Mouse (Mus musculus) intestine, postnatal 0 days (tissue): ENCODE data around the gene Zswim1. TPM values are rescaled to one million over a fixed set of nuclear protein-coding genes. Genes with fewer than 3 reads are reported as not detected.
"Not testable (repeated sequence)": the region's sequence is repeated elsewhere in the genome, so short reads cannot be mapped to it uniquely, and the experiment has no call there.

Experiments
- ATAC-seq: fragments of 200-750 bp; cut with Nextera tagmentation; 2 replicates; pipeline ENCODE4 v1.8.0; 2017; ENCODE audit warnings: mild to moderate bottlenecking, moderate TSS enrichment, moderate library complexity
- H3K27ac ChIP-seq: fragments of 300-500 bp; sonication (generic); 2 replicates; pipeline ENCODE4 v1.5.1; 2014; ENCODE audit warnings: mild to moderate bottlenecking, low read depth, low read length, moderate library complexity
- H3K27me3 ChIP-seq: fragments of 300-500 bp; sonication (generic); replicated peaks from 2 replicates; pipeline ENCODE4 v1.6.1; 2014; ENCODE audit warnings: low read length, mixed read lengths; ENCODE audit not compliant: control insufficient read depth, insufficient read depth
- H3K36me3 ChIP-seq: fragments of 300-500 bp; sonication (generic); 2 replicates; pipeline ENCODE4 v1.6.1; 2014; ENCODE audit warnings: mild to moderate bottlenecking, moderate library complexity; ENCODE audit not compliant: control insufficient read depth, insufficient read depth
- H3K4me1 ChIP-seq: fragments of 300-500 bp; sonication (generic); replicated peaks from 2 replicates; pipeline ENCODE4 v1.6.1; 2014; ENCODE audit warnings: antibody characterized with exemption, low read length, mixed read lengths; ENCODE audit not compliant: control insufficient read depth, insufficient read depth
- H3K4me2 ChIP-seq: fragments of 300-500 bp; sonication (generic); replicated peaks from 2 replicates; pipeline ENCODE4 v1.6.1; 2014; ENCODE audit warnings: low read depth, mild to moderate bottlenecking, moderate library complexity
- H3K4me3 ChIP-seq: fragments of 300-500 bp; sonication (generic); 2 replicates; pipeline ENCODE4 v1.5.1; 2014; ENCODE audit warnings: low read depth, low read length
- H3K9ac ChIP-seq: fragments of 300-500 bp; sonication (generic); 2 replicates; pipeline ENCODE4 v1.6.1; 2014; ENCODE audit warnings: mild to moderate bottlenecking, low read depth, low read length
- H3K9me3 ChIP-seq: fragments of 300-500 bp; sonication (generic); 2 replicates; pipeline ENCODE4 v1.6.1; 2016; ENCODE audit warnings: mixed run types; ENCODE audit not compliant: control insufficient read depth
- CTCF ChIP-seq: sonication (generic); IDR thresholded peaks from 2 replicates; pipeline ENCODE4 v1.5.1; 2016; ENCODE audit warnings: low read depth, mild to moderate bottlenecking, control low read depth, antibody characterized with exemption, moderate library complexity
- WGBS: fragments of 180-500 bp; shearing (Covaris S2); extraction: QIAGEN DNeasy Blood & Tissue Kit; methylation state at CpG from one replicate; pipeline ENCODE4 v1.1.7; 2014; 5-methylcytosine and 5-hydroxymethylcytosine counted together
- polyA plus RNA-seq: library from polyadenylated mRNA; unstranded; fragments of >200 nt; fragmentation: Nextera tagmentation; extraction: Ambion mirVana; gene quantifications from 2 replicates; pipeline ENCODE4 v1.2.1, GENCODE M21; 2015

Gene Zswim1
- polyA plus RNA-seq, 1 experiment from 2014 or later, result 7.0 TPM

- Histone ChIP-seq H3K27ac (peak overlapping the region; percentile 46; the same call in 1 of the 2 replicates), H3K9ac (no peak overlapping the region), H3K4me1 (peaks cover 4% of the 10 kb centered on the region; the same call in 1 of the 2 replicates), H3K9me3 (no peaks in the 10 kb centered on the region), H3K4me2 (no peak overlapping the region), H3K4me3 (no peak overlapping the region), H3K36me3 (no peaks in the 10 kb centered on the region), H3K27me3 (peaks cover 6% of the 10 kb centered on the region)
- peak; percentile 32; the same call in 1 of the 2 replicates for ATAC-seq
- 46% methylated on average over 9 of the region's 9 CpGs for WGBS
- TF ChIP-seq CTCF, result no peak
These were observed 39.8 kb downstream of the Zswim1 start for GRCm38 (mm10) chr2:164862179-164862861.

- not testable (repeated sequence) for H3K9ac ChIP-seq, H3K36me3 ChIP-seq, H3K4me1 ChIP-seq, H3K4me3 ChIP-seq, H3K27ac ChIP-seq, H3K9me3 ChIP-seq, H3K27me3 ChIP-seq, ATAC-seq, H3K4me2 ChIP-seq
- 88% methylated on average over 8 of the region's 9 CpGs for WGBS
These were observed 40.9 kb downstream of the Zswim1 start for GRCm38 (mm10) chr2:164863411-164863810.

GRCm38 (mm10) chr2:164864593-164864992 lies 42.1 kb downstream of the Zswim1 start:
- ATAC-seq, result no peak
- no peak overlapping the region for H3K4me3 ChIP-seq
- no peaks in the 10 kb centered on the region for H3K36me3 ChIP-seq
- no peaks in the 10 kb centered on the region for H3K9me3 ChIP-seq
- no peak for TF ChIP-seq CTCF
- H3K4me2 ChIP-seq, result no peak overlapping the region
- 40% methylated on average over 4 of the region's 4 CpGs for WGBS
- no peaks in the 10 kb centered on the region for H3K27me3 ChIP-seq
- no peak overlapping the region for H3K27ac ChIP-seq
- no peak overlapping the region for H3K9ac ChIP-seq
- H3K4me1 ChIP-seq, result no peaks in the 10 kb centered on the region

GRCm38 (mm10) chr2:164866741-164867551 lies 44.5 kb downstream of the Zswim1 start:
- 44% methylated on average over 16 of the region's 16 CpGs for WGBS
- 0 out of 2 replicates have a peak, but pooled peaks have one; percentile 1 for TF ChIP-seq CTCF
- H3K4me1 ChIP-seq, result no peaks in the 10 kb centered on the region
- no peaks in the 10 kb centered on the region for H3K27me3 ChIP-seq
- no peak overlapping the region; the same call in 1 of the 2 replicates for H3K4me2 ChIP-seq
- H3K9me3 ChIP-seq, result no peaks in the 10 kb centered on the region
- H3K4me3 ChIP-seq, result no peak overlapping the region
- H3K27ac ChIP-seq, result peak overlapping the region; percentile 35
- no peak overlapping the region for H3K9ac ChIP-seq
- H3K36me3 ChIP-seq, result no peaks in the 10 kb centered on the region
- peak; percentile 14; the same call in 1 of the 2 replicates for ATAC-seq

- no peak for ATAC-seq
- Histone ChIP-seq H3K9ac (no peak overlapping the region), H3K36me3 (no peaks in the 10 kb centered on the region), H3K4me1 (peaks cover 2% of the 10 kb centered on the region; the same call in 1 of the 2 replicates), H3K9me3 (no peaks in the 10 kb centered on the region), H3K27ac (peak overlapping the region; percentile 35; the same call in 1 of the 2 replicates), H3K27me3 (no peaks in the 10 kb centered on the region), H3K4me3 (no peak overlapping the region), H3K4me2 (no peak overlapping the region)
- WGBS, result 93% methylated on average over 7 of the region's 7 CpGs
- peak; percentile 68 for TF ChIP-seq CTCF
These were observed 45.1 kb downstream of the Zswim1 start for GRCm38 (mm10) chr2:164867566-164867965.

GRCm38 (mm10) chr2:164868491-164868890 lies 46.0 kb downstream of the Zswim1 start:
- no peak for ATAC-seq
- Histone ChIP-seq H3K9ac (no peak overlapping the region), H3K4me1 (peaks cover 3% of the 10 kb centered on the region; the same call in 1 of the 2 replicates), H3K9me3 (no peaks in the 10 kb centered on the region), H3K27ac (no peak overlapping the region), H3K36me3 (no peaks in the 10 kb centered on the region), H3K4me2 (no peak overlapping the region), H3K4me3 (no peak overlapping the region), H3K27me3 (no peaks in the 10 kb centered on the region)
- no peak for TF ChIP-seq CTCF
- 51% methylated on average over 7 of the region's 7 CpGs for whole genome bisulfite sequencing
